Mouse (Mus musculus) urinary bladder, postnatal 10 days (tissue): ENCODE data around the gene Wnt7a.

Experiments
- DNase-seq: peaks from one replicate; pipeline ENCODE4 v3.0.0; 2022; ENCODE audit warnings: low spot score

Gene Wnt7a

GRCm38 (mm10) chr6:91384415-91384814 lies 26.7 kb downstream of the Wnt7a start:
- DNase-seq = no peak

- no peak for DNase-seq
Measured at GRCm38 (mm10) chr6:91383871-91384270, 27.3 kb downstream of the Wnt7a start.

GRCm38 (mm10) chr6:91383303-91383702 lies 27.9 kb downstream of the Wnt7a start:
- DNase-seq = no peak

GRCm38 (mm10) chr6:91379871-91380270 lies 31.3 kb downstream of the Wnt7a start:
- DNase-seq = no peak

GRCm38 (mm10) chr6:91379266-91379665 lies 31.9 kb downstream of the Wnt7a start:
- no peak for DNase-seq

GRCm38 (mm10) chr6:91372977-91373376 lies 38.2 kb downstream of the Wnt7a start:
- DNase-seq = no peak

GRCm38 (mm10) chr6:91372586-91372971 lies 38.6 kb downstream of the Wnt7a start:
- DNase-seq = no peak

GRCm38 (mm10) chr6:91371912-91372585 lies 39.1 kb downstream of the Wnt7a start:
- DNase-seq = no peak

- no peak for DNase-seq
Measured at GRCm38 (mm10) chr6:91366781-91367180, 44.4 kb downstream of the Wnt7a start.

GRCm38 (mm10) chr6:91365480-91365879 lies 45.7 kb downstream of the Wnt7a start:
- DNase-seq = no peak

GRCm38 (mm10) chr6:91362756-91363155 lies 48.4 kb downstream of the Wnt7a start:
- no peak for DNase-seq

GRCm38 (mm10) chr6:91360998-91361397 lies 50.2 kb downstream of the Wnt7a start:
- DNase-seq = no peak

GRCm38 (mm10) chr6:91360371-91360690 lies 50.8 kb downstream of the Wnt7a start:
- DNase-seq = no peak

GRCm38 (mm10) chr6:91359672-91360370 lies 51.3 kb downstream of the Wnt7a start:
- no peak for DNase-seq

GRCm38 (mm10) chr6:91358866-91359656 lies 52.1 kb downstream of the Wnt7a start:
- no peak for DNase-seq

GRCm38 (mm10) chr6:91358394-91358793 lies 52.8 kb downstream of the Wnt7a start:
- no peak for DNase-seq

GRCm38 (mm10) chr6:91357238-91357876 lies 53.8 kb downstream of the Wnt7a start:
- DNase-seq = no peak

GRCm38 (mm10) chr6:91349620-91350019 lies 61.5 kb downstream of the Wnt7a start:
- DNase-seq = no peak

- no peak for DNase-seq
Measured at GRCm38 (mm10) chr6:91347721-91348120, 63.4 kb downstream of the Wnt7a start.

GRCm38 (mm10) chr6:91346906-91347156 lies 64.3 kb downstream of the Wnt7a start:
- no peak for DNase-seq

GRCm38 (mm10) chr6:91346071-91346905 lies 64.9 kb downstream of the Wnt7a start:
- DNase-seq = no peak

- DNase-seq = no peak
Measured at GRCm38 (mm10) chr6:91345091-91345490, 66.1 kb downstream of the Wnt7a start.
